Mouse (Mus musculus) brain, adult 2 months (tissue): ENCODE data around the gene Olfr1094.

Source experiments
- DNase-seq: peaks from one replicate; pipeline ENCODE4 v3.0.0; 2011; ENCODE audit warnings: low read depth, low spot score

Olfr1094 gene

DNA sequence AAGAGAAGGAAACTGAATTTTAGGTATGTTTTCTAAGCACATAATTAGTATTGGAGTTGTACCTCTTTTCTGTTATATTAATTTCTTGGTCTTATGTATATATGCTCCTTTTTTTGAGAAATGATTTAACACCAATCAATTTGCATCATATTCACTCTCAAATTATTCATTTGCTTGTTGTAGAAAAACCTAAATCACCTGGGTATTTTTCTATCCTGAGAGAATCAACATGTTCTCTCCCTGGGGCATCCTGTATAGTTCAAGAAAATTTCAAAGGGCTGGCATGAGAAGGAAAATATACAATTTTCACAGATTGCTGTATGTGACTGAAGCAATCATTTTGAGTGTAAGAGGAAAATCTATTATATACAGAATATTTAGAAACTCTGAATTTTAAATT is at the start of gene Olfr1094:
Gene Olfr1094, plus strand, starts transcription at position 301 of the 400 bp plus-strand sequence.
- DNase-seq, result no peak

DNA sequence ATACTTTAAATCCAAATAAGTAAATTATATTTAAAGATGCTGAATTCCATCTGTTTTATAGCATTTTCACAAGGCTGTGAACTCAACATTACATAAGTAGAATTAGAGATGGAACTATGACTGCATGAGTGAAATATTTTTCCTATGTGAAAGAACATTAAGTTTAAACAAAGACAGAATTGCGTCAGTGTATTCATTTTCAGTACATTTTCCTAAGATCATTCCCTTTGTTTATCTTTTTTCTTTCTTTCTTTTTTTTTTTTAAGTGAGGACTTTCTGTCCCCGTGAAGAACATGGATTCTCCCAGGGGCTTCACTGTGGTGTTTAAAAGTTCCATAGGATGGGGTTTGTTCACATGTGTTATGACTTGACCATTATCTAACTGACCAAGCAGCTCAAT is 42.3 kb upstream of the Olfr1094 start, which contains the start of gene Olfr1093:
Gene Olfr1093, plus strand, starts transcription at position 301 of the 400 bp plus-strand sequence.
- DNase-seq, result no peak

GRCm38 (mm10) chr2:86809918-86810317 is 14.5 kb upstream of the Olfr1094 start, which contains the start of gene Olfr141:
Olfr141 (minus strand) TSS chr2:86810018.
- DNase-seq, result no peak

DNA sequence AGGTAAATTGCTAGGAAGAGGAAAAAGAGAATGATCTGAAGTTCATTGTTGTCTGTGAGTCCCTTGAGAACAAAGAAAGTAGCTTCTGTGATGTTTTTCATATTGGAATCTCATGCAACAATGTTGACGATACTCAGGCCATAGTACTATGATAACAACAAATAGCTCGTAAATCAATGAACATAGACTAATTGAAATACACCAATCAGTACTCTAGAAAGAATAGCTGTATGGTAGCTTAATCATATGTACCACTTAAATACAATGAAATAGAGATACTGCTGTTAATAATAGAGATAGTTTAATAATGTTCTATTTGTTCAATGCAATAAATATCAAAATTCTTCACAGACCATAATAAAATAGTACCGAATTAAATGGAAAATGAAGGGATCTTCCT is 27.1 kb downstream of the Olfr1094 start, which contains the start of gene Olfr1095:
Gene Olfr1095, minus strand, starts transcription at position 101 of the 400 bp plus-strand sequence.
- DNase-seq, result no peak

GRCm38 (mm10) chr2:86874702-86875101 is 50.2 kb downstream of the Olfr1094 start, which contains the start of gene Gm13723:
Gm13723 (minus strand) TSS chr2:86874802.
- no peak for DNase-seq
